Mouse (Mus musculus) left cerebral cortex, postnatal 14 days (tissue): ENCODE measurements at regions not wholly inside any gene's neighbourhood (a gene's known extent, or its start where the extent isn't known, plus 50 kb on each side); places are given as distances from the start of the nearest gene placed in this dataset.

Experiments
- DNase-seq, 2 experiments: peaks; one replicate each; pipeline ENCODE4 v3.0.0; 2021 to 2022; ENCODE audit warnings: low spot score in 2 of 2, mixed read lengths in 1 of 2
- intact Hi-C: fragments of 180-260 bp; cut with DNase I; formaldehyde crosslinking; loops from one replicate; pipeline ENCODE4 v1.15.1; 2025

DNA sequence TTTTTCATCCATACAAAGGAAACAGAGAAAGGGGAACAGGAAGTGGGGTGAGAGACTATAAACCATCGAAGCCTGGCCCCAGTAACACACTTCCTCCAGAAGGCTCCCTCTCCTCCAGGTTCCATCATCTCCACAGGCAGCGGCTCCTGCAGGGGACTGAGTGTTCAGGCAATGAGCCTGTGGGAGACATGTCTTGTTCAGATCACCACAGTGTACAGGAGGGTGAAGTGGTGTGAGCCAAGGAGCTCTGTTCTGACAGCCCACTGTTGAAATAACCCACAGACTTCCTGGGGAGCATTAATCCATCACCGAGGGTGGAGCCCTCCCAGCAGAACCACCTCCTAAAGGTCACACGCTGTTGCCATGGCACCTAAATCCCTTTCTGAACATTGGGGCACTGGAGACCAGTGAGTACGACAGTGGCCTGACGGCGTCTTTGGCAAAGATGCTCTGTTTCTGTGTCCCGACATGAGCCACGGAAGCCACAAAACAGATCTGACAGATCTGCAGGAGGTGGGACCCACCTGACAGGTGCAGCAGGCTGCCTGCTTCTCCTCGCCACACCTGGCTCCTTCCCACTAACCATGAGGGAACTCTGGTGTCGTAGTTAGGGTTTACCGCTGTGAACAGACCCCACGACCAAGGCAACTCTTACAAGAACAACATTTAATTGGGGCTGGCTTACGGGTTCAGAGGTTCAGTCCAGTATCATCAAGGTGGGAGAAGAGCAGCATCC, 60.9 kb downstream of the Psmg1 start:
- no peak for DNase-seq
- intact Hi-C loops = no loop called here

DNA sequence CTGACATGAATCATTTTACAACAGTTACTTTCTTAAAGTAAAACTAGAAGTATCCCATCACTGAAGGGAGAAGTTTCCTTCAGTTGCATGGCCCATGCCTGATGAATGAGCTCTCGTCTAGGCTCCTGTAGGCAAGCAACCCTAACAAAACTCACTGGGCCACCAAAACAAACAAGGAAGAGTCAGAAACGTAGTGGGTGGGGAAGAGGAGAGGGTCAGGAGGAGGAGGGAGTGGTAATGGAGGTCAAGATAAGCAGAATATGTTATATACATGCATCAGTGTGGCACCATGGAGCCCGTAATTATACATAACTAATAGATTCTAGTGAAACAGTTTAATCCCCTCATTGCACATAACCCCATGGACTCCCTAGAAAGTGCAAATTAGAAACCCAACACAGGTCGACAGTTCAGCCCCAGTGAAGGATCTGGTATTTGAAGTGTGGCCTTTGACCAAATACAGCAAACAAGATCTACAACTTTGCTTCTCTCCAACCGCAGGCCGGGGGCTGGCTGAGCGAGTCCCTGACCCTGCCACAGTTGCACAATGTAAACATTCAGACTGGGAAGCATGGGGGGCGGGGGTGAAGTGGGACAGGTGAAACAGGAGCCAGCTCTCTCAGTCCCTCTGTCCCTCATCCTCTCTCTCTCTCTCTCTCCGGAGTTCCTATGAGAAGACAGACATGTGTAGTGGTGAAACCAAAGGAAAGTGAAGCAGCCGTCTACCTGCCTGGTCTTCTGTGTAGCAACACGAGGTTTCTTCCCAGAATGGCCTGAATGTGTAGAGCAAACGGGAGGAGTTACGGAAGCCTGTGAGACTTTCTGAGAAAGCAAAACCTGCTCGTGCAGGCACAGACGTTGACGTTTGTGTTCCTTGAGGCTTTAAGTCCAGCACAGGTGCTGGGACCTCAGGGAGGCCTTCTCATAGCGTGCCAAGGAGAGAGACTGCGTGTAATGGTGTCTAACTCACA, 62.2 kb downstream of the Psmg1 start:
- intact Hi-C loops = no loop called here
- DNase-seq = no peak

DNA sequence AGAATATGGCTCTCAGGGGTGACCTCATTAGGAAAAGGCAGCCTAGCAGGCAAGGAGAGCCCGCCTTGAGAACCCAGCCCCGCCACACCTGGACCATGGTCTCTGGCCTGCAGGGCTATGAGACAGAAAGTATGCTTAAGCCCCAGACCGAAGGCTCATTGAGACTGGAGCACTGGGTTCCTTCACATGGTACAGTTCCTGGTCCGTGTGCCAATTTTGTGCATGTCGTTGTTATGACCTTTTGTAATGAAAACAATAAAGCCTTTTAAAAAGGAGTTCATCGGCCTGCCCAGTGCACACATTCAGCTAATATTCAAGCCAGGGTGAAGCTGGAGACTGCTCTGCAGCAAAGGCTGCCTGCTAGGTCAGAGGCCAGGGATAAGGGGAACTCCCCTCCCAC, 64.2 kb downstream of the Psmg1 start:
- intact Hi-C loops = no loop called here
- no peak for DNase-seq

DNA sequence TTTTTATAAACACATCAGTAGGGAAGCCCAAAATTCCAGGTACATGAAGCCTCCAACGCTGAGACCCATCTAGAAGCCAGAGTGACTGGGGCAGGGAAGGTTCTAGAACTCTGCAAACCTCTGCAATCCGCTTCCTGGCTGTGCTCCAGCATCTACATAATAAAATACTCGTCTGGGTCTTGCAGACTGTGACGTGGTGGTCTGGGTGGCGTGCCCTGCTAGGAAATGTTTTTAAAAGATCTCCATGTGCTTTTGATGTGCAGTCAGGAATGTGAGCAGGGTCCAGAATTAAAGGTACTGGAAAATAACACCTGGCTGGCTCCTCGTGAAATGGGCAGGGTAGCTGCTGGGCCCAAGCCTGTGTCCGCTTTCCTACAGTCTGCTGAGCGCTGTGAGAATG, 66.0 kb downstream of the Psmg1 start:
- intact Hi-C loops = no loop called here
- DNase-seq = no peak

DNA sequence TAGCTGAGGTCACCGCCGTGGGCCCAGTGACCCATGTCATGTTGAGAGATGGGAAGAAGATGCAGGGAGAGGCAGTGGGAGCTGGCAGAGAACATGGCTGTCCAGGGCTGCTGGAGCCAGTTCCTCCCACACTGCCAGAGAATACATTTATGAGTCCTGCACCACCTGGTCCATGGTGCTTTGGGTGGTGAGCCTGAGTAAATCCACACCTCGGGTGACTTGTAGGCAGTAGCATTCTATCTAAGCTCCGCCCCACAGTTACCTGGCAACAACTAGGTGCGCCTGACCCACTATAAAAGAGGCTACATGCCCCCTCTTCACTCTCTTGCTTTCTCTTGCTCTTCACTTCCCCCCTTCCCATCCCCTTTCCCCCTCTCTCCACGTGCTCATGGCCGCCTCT, 66.8 kb downstream of the Psmg1 start:
- DNase-seq = no peak

DNA sequence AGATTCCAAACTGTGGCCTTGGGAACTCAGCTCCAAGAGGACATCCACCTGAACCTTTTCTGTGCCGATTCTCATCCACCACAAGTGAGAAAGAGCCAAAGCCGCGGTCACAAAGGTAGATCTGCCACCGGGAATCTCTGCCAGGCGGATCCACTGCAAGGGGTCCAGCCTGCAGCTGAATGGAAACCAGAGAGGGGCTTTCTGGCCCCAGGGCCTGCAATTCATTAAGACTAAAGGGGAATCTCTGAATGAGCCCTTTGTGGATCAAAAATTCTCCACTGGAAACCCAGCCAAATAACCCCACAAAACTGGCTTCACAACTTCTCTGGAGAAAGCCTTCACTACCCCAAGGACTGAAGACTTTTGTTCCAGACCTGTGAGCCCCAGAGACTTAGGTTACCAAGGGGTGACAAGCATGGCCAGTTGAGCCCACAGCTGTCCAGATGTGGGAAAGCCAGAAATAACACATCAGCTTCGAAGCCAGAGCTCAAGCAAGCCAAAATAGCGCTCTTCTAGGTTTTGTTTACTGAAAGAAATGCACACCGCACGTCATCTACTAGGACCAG, 68.3 kb downstream of the Psmg1 start:
- DNase-seq = no peak
- intact Hi-C loops = no loop called here

More for the DNA sequence above, 66.8 kb downstream of the Psmg1 start:
- intact Hi-C loops = no loop called here

DNA sequence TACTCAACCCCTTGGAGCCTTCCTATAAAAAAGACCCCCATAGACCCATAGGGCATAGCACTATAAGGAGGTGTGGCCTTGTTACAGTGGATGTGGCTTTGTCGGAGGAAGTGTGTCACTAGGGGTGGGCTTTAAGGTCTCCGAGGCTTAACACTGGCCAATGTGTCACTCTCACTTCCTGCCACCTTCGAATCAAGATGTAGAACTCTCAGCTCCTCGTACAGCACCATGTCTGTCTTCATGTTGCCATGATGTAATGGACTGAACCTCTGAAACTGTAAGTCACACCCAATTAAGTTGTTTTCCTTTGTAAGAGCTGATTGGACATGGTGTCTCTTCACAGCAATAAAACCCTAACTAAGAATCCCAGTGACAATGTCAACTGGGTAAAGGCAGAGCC, 69.6 kb downstream of the Psmg1 start:
- intact Hi-C loops = no loop called here
- DNase-seq = no peak

DNA sequence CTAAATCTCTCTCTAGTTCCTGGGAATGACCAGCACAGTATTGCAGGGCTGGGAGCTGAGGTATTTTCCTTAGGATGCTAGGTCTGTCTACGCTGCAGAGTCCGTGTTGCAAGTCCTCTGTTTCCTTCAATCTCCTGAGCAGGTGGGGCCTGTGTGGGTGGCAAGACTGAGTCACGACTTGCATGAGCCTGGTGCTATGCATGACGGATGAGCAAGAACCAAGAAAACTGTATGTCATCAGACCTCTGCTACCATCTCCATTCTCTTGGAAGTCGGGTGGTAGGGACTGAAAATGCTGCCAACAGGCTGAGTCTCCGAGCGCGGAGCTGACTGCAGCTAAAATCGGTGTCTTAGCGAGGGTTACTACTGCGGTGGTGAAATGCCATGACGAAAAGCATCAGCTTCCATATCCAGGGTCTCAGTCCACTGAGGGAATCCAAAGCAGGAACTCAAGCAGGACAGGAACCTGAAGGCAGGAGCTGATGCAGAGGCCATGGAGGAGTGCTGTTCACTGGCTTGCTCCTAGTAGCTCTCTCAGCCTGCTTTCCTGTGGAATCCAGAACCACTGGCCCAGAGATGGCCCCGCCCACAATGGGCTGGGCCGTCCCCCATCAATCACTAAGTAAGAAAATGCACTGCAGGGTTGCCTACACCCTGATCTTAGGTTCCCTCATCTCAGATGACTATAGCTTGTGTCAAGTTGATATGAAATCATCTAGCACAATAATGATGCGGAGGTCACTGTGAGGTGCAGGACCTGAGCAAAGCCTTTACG, 71.9 kb downstream of the Psmg1 start:
- intact Hi-C loops = no loop called here
- peak in 1 of 2 experiments; percentile 25 for DNase-seq

DNA sequence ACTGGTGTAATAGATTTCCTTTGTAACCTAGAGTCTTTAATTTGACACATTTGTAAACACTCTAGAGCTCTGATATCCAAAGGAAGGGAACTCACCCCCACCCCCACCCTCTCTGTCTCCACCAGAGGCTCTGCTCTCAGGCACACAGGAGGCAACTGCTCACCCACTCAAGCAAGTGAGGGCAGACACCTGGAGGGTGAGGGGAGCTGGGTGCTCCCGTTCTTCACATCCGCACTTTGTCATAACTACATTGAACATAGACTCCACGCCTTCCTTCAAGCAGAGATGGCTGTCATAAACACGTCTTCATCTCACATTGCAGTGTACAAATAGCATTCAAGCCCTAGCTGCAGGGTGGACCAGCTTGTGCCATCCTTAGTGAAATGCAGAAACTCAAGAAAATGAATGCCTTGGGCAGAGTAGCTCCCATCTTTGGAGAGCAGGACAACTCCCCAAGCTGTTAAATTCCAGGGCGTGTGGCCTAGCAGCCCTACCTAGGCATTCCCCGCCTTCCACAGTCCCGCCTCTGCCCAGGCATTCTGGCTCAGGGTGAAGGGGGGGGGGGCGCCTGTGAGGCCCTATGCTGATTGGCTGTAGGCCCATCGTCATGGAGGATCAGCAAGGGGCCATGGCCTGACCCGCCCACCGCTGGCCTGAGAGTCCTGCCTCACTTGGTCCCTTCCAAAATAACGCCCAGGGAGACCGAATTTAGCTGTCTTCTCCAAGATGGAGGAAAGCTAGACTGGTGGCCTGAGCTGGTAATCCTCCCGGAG, 72.9 kb downstream of the Psmg1 start:
- intact Hi-C loops = no loop called here
- no peak for DNase-seq

DNA sequence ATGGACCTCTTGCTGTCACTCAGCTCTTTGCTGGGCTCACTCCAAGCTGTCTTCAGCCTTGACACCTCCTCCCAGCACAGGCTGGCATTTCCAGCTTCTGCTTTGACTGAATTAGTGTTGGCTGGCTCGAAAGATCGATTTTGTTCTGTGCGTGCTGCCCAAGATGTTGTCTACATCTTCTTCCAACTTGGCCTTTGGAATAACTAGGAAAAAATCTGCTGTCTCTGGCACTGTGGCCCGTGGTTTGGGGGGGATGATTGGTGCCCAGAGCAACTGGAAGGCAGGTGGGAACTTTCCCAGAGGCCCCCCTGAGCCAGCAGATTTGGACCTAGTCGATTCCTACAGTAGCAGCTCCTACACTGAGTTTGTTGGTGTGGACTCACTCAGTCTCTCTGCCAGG, 76.9 kb downstream of the Psmg1 start:
- peak; percentile 20 to 39 for DNase-seq
- intact Hi-C loops = no loop called here

DNA sequence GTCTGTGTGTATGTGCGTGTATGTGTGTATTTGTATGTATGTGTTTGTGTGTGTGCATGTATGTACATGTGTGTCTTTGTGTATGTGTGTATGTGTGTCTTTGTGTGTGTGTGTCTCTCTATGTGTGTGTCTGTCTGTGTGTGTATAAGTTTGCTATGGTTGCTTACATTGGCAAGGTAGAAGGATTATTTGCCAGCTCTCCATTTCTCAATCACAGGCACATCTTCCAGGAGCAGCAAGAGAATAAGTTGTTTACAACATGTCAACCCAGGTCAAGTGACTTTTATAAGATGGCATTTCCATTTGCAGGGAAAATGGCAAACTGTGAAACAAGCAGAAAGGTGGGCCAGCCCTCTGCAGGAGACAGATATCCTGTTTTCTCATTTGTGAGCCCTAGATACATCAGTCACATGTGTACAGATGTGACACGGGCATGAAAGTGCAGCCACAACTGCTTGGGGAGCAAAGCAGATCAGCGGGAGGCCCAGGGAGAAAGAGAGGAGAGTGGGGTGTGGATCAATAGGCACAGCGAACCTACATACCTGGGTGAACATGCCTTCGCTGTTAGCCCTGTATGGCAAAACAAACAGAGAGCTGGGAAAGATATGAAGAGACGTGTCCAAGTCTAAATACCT, 86.1 kb downstream of the Psmg1 start:
- DNase-seq = no peak

DNA sequence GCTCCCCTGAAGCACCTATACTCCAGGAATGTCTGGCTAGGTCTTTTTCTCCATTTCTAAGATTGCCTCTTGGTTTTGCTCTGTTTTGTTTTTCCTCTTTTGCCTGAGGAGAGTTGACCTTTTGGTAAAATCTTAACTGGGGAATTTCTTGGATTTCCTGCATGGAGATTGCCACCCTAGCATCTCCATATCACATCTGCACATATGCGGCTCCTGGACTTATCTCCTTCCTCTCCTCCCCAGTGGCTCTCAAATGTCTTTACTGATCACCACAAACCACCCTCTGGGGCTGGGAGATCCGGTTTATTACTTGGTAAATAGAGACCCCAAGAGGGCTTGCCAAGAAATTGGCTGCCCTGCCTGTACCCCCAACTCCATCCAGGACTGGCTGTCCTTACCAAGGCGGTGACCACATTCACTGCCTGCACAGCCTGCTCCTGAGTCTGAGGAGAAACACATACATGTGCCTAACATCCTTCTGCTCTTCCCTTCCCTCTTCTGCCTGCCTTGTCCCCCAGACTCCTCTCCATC, 87.3 kb downstream of the Psmg1 start:
- intact Hi-C loops = no loop called here
- no peak for DNase-seq

More for the DNA sequence above, 86.1 kb downstream of the Psmg1 start:
- intact Hi-C loops = no loop called here

DNA sequence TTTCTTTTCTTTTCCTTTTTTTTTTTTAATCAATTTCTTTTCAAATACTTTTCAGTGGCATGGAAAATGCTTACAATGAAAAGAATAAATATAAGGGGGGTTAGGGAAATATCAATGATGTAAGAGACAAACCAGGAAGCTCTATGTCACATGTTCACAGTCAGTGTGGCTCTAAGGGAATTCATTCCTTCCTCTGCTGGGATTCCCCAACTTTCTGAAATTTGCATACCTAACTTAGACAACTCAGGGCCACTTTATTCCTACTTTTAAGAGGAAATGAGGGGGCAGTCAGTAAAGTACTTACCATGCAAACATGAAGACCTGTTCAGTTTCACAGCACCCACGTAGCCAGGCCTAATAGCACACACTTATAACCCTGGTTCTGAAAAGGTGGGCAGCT, 88.6 kb downstream of the Psmg1 start:
- DNase-seq = no peak
- intact Hi-C loops = no loop called here

DNA sequence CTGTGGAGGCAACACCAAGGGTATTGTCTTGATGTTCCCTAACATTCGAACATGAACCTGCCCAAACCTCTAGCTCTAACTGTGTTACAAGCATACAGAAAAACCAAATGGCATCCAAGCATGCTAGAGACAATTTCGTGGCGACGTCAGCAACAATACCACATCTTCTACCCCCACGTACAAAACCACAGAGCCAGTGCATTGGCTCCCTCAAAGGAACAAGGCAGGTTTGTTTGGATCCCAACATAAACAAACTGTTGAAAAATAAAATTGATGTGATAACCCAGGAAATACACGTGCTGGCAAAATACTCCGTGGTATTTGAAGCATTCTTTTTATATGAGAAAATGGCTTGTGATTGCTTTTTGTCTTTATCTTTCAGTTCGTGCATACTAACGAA, 89.4 kb downstream of the Psmg1 start:
- intact Hi-C loops = no loop called here

DNA sequence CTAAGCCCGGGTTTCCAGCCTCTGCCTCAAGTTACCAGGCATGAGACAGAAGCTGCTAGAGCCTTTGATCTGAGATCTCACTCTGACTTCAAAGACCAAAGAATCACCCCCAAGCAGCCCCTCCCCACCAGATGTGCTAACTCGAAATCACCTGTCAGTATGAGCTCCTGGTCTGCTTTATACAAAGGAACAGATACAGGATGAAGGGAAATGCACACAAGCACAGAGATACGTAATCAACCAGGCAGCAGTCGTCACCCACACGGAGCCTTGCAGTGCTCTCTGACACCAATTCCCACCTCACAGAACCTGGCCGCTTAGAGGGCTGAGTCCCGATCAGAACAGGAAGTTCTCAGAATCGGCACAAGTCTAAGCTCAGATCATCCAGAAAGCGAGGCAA, 90.6 kb downstream of the Psmg1 start:
- DNase-seq = no peak
- intact Hi-C loops = no loop called here

More for the DNA sequence above, 89.4 kb downstream of the Psmg1 start:
- DNase-seq = no peak

DNA sequence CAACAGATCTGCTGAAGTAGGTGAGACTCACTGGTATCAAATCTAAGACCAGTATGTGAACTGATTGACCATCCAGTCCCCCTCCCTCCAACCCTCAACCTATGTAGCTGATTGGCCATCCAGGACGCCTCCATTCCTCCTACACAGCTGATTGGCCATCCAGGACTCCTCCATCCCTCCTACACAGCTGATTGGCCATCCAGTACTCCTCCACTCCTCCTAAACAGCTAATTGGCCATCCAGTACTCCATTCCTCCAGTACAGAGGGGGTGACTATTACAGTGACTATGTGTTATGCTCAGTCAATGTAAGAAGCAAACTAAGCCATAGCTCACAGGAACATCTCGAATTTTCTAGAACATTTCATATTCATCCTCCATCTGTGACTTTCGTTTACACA, 91.1 kb downstream of the Psmg1 start:
- intact Hi-C loops = no loop called here
- peak in 1 of 2 experiments; percentile 26 for DNase-seq

DNA sequence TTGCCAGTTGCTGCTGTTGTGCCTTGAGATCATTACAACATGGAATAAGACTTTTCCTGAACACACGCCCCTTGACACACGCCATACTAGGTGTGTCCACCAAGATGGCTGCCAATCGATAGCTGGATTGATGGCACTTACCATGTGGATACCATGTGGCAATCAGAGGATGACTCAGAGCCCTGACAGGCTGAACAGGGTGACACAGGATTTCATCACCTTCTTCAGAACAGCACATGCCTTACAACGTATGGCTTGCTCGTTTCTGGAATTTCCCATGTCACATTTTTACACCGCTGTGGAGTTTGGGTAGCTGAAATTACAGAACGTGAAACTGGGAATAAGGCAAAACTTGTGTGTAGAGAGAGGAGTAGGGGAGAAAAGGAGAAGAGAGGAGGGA, 92.9 kb downstream of the Psmg1 start:
- DNase-seq = peak in 1 of 2 experiments; percentile 22
- intact Hi-C loops = no loop called here

DNA sequence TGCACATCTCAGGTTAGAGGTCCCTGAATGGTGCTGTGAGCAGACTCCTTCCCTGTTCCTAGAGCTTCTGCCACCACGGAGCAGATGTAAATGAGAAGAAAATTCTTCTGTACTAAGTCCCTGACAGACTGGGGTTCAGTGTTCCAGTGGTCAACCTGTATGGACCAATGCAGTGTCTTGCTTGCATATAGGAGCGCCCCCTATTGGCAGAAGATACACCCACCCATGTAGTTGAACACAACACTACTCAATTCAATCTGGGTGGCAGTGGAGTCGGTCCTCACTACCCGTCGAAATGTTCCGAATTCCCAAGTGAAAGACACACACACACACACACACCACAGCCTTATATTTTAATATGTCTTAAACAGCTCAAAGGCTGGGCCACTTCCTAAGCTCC, 94.6 kb downstream of the Psmg1 start:
- DNase-seq = no peak
- intact Hi-C loops = no loop called here
